Mouse (Mus musculus): ENCODE results near the gene Exo5.

GRCm38 (mm10) chr4:120921461-120921860 lies 3.4 kb downstream of the Exo5 start:
- TF ChIP-seq CTCF (IDR thresholded peaks at IDR 0.05; ENCODE audit: borderline replicate concordance, control insufficient read depth, extremely low read depth, insufficient read depth, low read length, poor library complexity): no peak
- no peak for TF ChIP-seq POLR2A (IDR thresholded peaks at IDR 0.05; ENCODE audit: control insufficient read depth, extremely low read depth, insufficient read depth, low read length, poor library complexity)

All from thymus, adult 2 months (tissue).